Mouse (Mus musculus) G1E (cell line): ENCODE measurements around the gene Tmprss9.

Experiments used
- CTCF ChIP-seq: IDR thresholded peaks from 2 replicates; pipeline ENCODE4 v1.5.1; 2012; ENCODE audit warnings: low read depth, low read length, inconsistent platforms, mixed read lengths
- GATA1 ChIP-seq: IDR thresholded peaks from 2 replicates; pipeline ENCODE4 v1.6.1; 2012; ENCODE audit warnings: borderline replicate concordance, low read length, inconsistent platforms, mixed read lengths
- POLR2AphosphoS5 ChIP-seq: IDR thresholded peaks from 2 replicates; pipeline ENCODE4 v1.6.1; 2012; ENCODE audit warnings: low read depth, low read length, inconsistent platforms; ENCODE audit not compliant: insufficient replicate concordance
- TAL1 ChIP-seq: conservative IDR thresholded peaks from 2 replicates; pipeline ENCODE4 v1.6.1; 2012; ENCODE audit warnings: low read depth, low read length, inconsistent platforms, mixed read lengths

GRCm38 (mm10) chr10:80904709-80905108 is 33.1 kb downstream of the Tmprss9 start:
- no peak for TF ChIP-seq CTCF
- no peak for TF ChIP-seq GATA1
- no peak for TF ChIP-seq TAL1
- no peak for TF ChIP-seq POLR2AphosphoS5
